Mouse (Mus musculus) right cerebral cortex, adult 2 months (tissue): ENCODE measurements around the gene Fip1l1.
A peak's percentile ranks its signal among the peaks of the same experiment; 100 is the strongest.

Experiments
- DNase-seq, 2 experiments: peaks; one replicate each; pipeline ENCODE4 v3.0.0; 2021 to 2022; ENCODE audit warnings: low spot score in 2 of 2

The Fip1l1 gene

DNA sequence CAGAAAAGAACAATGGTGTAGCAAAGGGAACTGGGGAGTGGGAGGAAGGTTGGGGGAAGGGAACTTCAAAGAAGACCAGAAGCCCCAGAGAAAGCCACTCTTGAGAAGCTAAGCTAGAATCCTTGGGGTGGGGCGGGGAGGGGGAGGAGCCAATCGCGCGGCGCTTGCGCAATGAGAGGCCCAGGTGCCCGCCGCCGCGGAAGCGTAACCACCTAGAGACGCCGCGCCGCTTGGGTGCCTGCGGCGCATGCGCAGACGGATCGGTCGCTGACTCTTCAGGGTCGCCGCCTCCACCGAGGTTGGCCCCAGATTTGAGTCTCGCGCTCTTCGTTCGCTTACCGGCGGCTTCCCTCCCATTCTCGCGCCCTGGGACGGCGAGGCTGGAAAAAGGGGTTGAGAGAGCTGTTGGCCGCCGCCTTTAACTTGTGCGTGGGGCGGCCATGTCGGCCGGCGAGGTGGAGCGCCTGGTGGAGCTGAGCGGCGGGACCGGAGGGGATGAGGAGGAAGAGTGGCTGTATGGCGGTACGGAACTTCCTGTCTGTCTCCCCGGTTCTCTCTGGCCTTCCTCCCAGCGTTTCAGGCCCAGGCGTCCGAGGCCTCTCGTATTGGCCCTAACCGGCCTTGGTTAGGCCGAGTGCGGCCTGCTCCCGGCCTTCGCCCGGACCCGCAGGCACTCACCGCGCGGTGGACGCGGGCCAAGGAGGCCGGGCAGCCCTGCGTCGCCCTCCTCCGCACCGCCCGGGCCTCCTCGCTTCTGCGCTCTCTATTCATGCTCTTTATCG lies at the start of gene Fip1l1:
TSS of gene Fip1l1 (plus strand) at position 210 of the 782 bp plus-strand sequence.
- peak; percentile 87 to 92 for DNase-seq

DNA sequence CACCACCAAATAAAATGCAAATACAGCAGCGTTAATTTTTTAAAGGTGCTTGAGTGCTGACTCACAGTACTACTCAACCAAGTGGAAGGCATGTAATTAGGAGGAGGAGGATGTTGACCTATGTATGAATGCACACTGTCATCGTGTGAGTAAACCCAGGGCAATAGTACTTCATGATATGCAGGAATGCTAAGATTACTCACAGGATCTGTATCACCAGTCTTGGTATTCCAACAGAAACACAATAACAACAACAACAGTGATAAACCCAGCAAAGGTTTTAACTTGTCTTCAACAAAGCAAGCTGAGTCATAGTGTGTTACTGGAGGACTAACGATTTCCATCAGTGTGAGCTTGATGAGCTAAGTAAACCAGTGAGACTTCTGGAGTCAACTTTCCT lies 42.5 kb upstream of the Fip1l1 start:
- no peak for DNase-seq

DNA sequence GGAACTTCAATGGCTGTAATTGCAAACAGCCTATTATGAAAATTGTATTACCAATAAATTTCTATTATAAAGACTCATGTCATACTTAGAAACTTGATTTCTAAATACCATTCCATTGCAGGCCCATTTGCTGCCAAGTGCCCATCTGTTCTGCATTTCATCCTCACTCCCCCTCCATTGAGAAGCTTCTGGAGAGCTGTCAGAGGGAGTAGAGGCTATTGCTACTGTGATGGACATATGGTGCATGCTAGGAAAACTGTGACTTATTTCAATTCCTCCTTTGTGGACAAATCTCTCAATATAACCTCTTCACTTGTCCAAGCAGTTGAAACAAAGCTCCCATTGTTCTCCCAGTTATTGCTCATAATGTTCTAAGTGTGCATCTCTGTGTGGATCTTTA lies 23.6 kb upstream of the Fip1l1 start:
- DNase-seq, result peak; percentile 13

DNA sequence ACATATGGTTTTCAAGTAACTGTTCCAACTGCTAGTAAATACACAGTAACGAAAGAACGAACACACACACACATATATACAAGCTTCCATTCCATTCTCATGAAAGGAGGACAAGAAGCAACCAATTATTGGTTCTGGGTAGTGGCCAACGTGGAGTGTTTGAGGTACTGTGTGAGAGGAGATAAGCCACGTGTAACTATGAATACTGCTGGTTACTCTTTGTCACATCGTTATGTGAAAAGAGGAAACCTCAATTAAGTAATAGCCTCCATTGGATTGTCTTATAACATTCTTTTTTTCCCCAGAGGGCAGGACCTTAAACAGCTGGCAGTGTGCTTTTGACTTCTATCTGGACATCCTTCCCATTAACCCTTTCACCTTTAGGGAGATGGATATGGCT lies 8.2 kb upstream of the Fip1l1 start:
- DNase-seq, result no peak

DNA sequence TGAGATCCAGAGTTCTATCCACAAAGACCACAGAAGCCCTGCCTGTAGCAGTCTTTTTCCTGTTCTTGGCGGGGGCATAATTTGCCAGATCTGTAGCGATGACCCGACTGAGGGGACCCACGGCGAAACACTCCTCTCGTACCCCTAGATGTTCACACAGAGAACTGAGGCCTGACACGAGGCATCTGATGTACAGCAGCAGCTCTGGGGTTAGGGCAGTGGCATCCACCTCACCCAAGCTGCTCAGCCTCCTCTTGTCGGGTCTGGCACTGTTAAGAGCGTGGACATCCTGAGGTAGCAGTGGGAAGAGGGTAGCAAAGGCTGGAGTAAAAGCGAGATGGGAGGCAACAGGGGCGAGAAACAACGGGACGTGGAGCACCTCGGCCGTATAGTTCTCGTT lies 4.5 kb upstream of the Fip1l1 start:
- DNase-seq, result no peak

DNA sequence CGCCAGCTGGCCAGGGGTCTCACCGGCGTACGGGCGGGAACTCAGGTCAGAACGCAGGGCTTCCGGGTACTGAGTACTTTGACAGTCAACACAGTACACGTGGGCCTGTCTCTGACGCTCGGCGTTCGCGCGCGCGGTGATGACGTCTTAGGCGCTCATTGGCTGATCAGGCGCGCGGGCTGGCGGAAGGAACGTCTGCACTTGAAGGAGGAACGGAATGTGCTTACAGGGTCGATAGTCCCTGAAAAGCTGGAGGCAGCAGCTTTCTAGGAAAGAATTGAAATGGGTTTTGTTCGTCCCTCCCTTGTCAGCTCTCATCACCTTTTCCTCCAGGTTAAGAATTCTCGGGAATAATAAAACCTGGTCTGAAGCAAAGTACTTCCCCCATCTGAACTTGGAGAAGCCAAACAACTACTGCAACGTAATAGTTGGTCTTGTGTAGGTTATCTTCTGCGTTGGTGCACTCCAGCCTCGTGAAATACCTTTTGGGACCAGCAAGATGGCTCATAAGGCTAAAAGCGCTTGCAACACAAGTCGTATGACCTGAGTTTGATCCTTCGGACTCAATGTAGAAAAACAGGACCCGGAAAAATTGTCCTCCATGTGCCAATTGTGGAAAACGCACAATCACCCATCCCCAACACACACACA lies 3.5 kb upstream of the Fip1l1 start, which contains the start of gene Scfd2:
TSS of gene Scfd2 (minus strand) at position 130 of the 651 bp plus-strand sequence.
- peak; percentile 99 for DNase-seq

DNA sequence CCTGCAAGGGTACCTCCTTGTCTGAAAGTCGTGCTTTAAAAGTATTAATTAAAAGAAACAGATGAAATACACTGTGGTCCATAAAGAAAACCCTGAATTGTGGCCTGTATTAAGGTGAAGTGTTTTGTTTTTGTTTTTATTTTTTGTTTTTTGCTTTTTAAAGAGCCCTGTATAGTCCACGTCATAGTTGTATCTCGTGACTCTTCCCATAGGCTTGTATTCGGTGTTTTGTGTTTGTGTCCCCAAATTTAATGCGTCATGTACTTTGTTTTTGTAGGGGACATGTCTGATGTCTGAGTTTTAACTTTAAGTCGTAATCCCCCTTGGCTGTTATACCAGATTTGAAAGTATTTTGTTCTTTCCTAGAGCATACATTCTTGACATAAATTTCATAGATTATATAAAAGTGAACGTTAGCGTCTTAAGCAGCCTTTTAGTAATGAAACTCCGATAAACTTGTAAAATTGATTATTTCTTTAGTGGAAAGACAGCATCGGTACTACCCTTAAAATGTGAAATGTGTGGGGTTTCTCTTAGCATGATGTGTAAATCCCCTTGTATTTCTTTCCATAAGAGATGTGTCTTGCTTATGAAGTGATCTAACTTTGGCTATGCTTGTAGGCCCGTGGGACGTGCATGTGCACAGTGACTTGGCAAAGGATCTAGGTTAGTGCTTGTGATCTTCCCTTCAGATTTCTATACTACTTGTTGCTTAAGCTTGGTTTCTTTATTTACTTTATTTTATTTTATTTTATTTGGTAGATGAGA lies 1.1 kb downstream of the Fip1l1 start:
- DNase-seq, result no peak

DNA sequence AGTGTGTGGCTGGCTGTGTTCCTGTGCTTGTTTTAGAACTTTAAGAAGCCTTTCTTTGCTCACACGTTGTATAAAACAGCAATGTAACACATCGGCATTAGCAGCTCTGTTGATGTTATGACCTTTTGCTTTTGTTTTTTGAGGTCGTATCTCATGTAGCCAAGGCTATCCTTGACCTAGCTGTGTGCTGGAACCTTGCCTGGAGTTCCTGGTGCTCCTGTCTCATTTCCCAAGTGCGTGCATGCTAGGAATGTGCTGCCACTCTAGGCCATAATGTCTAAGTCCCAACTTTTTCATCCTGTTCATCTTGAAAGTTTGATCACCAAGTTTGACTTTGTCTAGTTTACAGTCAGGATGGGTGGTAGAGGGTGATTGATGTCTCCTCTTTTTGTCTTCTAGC lies 10.4 kb downstream of the Fip1l1 start:
- DNase-seq, result no peak

DNA sequence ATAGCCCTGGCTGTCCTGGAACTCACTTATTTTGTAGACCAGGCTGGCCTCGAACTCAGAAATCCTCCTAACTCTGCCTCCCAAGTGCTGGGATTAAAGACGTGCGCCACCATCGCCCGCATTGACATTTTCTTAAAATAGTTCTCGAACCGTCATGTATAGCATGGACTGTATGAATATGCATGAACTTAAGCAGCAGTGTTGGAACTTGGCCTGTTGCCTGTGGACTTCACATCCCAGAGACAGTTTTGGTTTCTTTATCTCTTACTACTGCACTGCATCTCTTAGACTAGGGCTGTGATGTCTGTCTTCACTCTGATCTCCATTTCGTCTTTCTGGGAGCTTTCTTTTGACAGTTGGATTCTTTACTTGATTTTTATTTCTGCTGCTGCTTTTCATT lies 14.3 kb downstream of the Fip1l1 start:
- peak; percentile 13 to 26 for DNase-seq

DNA sequence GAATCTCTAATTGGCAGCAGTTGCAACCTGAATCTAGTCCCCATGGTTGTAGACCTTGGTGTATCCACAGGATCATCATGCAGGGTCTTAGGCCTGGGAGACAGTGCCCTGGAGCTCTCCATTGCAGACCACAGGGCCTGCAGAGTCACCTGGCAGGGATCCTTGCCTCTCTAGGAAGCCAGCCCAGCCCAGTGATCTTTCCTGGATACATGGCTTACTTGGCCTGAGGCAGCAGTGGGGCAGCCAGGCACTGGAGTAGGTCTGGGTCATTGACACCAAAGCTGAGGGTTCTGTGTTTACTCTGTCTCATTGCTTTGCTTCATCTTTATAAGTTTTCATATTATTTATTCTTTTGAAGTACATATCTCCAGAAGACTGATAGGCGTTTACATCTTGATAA lies 25.9 kb downstream of the Fip1l1 start:
- no peak for DNase-seq

DNA sequence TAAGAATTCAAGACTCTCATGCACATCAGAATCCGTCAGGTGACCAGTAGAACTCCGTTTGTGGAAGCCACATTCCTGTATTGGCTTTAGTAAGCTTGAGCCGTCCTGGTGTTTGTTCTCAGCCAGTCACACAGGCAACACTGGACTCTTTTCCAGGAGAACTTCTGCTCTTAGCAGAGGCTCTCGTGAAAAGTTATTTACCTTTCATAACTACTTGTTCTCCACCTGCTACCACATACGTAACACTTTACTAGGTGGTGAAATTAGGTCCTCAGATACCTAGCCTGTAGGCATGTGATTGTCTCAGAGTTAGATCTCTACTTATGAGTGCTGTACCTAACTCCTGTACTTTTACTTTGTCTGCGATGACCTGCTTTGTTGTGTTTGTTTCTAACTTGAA lies 36.5 kb downstream of the Fip1l1 start:
- DNase-seq, result no peak

DNA sequence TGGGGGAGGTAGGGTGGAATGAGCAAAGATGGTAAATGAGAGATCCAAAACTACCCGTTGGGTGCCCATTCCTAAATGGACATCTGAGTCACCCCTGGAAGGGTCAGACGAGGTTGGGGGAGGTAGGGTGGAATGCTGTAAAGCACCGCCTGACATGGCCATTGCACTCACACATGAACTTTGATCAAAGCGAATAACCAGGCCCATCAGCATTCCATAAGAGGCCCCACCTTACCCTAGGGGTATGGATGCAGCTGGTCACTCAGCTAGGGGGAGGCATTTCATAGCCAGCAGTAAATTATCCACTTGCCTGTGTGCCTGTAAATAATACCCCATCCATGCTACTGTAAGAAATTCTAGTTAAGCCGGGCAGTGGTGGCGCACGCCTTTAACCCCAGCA lies 53.9 kb downstream of the Fip1l1 start:
- no peak for DNase-seq

DNA sequence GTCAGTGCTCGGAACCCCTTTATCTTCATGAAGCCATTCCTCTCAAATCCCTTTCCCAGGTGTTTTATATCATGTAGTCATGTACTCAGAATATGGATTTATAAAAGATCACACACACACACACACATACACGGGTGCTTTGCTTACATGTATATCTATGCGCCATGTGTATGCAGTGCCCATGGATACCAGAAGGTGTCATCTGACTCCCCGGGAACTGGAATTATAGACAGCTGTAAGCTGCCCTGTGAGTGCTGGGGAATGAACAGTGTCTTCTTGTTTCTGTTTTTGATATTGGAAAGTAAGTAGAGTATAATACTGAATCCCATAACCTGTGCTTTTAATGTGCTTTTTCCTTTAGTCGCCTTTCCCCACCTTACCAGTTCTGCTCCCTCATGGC lies 56.2 kb downstream of the Fip1l1 start:
- no peak for DNase-seq

DNA sequence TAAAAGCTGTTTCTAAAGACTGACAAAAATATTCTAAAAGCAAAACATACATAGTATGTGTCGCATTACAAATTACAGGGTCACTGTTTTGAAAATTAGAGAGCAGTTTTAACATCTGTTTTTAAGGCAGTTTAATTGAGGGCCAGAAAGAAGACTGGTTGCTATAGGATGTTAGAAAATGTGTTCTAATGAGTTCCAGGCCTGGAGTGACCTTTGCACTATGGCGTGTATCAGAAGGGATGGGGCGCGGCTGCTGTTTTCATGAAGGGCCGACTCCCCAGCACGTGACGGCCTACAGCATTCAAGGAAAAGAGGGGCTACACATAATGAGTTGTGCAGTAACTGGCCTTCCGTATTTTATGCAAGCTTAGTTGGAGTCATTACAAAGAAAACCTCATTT lies 57.9 kb downstream of the Fip1l1 start:
- no peak for DNase-seq

DNA sequence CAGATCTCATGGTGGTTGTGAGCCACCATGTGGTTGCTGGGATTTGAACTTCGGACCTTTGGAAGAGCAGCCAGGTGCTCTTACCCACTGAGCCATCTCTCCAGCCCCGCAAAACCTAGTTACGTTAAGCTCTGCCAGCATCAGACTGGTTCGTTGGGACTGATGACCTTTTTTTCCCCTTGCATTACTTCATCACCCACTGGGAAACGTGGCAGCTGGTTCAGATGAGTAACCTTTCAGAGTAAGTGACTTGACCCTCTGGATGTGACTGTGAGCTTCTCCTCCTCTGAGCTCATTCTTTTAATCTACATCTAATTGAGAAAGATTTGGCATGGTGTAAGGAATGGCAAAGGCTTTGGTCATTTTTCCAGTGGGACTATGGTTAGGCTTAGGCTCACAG lies 64.8 kb downstream of the Fip1l1 start:
- no peak for DNase-seq

DNA sequence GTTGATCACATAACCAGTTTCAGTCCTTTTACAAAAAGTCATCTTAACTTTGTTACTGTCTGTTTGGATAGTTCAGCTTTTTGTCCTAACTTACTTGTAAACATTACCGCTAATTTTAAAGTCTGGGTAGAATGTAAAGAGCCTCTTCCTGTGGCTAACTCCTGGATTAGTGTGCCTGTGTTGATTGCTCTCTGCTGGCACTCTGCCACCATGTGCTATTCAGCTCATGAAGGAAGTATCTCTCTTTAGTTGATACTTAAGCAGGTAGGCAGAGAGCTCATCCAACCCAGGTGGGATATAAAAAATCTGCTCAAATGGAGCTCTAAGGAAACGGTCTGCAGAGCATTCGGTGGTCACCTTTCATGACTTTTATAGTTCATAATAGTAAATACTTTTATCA lies 65.9 kb downstream of the Fip1l1 start:
- DNase-seq, result no peak

DNA sequence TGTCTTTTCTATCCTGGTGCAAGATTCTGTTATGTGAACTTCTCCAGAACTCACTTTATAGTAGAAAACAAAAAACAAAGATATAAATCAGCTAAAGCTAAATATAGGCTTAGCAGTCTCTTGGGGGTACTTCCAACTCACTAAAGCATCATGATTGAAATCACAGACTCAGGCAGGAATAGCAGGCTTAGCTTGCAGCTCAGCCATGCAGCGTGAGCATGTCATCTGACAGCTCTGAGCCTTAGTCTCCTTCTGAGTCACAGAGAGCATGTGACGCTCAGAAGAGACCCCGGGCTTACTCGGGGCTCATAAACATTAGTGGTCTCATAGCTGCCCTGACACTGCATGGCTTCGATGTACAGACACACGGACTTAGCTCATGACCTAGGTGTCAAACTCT lies 66.7 kb downstream of the Fip1l1 start:
- no peak for DNase-seq

DNA sequence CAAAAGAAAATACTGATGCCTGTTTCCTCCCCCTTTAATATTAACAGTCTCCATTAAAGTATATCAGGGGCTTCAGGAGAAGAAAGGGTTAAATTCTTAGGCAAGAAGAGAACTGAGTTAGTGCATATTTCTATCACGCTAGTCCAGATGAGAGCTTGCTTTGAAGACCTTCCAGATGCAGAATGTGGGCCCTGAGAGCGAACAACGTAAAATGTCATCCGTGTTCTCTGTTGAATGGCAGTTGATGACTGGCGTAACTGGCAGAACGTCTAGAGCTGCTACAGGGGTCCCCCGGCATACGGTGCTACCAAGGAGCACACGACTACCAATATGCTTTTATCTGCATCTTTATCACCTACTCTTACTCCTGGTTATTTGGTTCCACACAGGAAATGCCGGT lies 67.1 kb downstream of the Fip1l1 start:
- DNase-seq, result no peak

DNA sequence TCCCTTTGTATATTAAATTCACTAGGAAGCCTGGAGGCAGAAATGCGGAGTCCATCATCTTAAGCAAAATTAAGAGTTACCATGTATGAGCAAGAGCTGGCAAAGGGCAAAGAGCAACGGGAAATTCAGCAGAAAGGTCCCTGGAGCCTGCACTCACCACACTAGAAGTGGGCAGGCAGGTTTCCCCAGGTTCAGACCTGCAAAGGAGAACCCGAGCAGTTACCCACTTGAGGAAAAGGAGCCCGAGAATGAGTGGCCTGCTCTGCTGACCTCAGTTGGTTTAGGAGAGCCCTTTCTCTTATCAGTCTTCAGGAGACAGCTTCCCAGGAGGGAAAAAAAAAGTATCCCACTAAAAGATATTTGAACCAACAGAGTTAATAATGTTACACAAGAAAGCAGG lies 68.1 kb downstream of the Fip1l1 start:
- DNase-seq, result no peak

DNA sequence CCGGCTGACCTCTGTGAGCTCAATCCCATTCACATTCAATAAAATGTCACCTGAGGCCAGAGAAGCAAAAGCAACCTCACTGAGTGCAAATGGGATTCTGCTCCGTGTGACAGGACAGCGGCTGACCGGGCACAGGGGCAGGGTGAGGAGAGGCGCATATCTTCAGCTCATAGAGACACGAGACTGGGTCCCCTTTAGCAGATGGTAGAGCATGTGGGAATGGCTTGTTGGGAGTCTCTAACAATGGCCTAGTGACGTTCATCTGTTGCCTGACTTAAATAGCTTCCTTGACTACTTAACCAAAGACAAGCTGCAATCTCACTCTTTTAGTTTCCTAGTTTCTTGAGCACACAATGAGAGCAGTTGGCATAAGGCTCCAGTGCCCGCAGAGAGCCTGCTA lies 71.0 kb downstream of the Fip1l1 start:
- DNase-seq, result no peak

DNA sequence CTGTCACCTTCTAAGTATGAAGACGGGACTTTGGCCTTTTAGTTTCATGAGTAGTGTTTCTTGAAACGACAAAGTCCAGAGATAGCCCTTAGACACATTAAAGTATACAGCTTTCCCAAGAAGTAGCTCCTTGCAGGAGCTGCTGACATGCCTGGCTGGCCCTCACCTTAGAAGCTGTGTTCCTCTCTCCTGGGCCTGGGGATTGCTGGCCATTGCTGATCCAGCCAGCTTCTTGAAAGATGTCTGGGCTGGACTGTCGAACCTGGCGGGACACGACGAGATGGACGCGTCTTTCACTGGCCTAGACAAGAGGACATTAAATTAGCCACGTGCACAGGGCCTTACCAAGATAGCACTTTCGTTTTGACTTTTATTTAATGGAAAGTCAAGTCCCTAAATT lies 75.3 kb downstream of the Fip1l1 start:
- DNase-seq, result no peak

DNA sequence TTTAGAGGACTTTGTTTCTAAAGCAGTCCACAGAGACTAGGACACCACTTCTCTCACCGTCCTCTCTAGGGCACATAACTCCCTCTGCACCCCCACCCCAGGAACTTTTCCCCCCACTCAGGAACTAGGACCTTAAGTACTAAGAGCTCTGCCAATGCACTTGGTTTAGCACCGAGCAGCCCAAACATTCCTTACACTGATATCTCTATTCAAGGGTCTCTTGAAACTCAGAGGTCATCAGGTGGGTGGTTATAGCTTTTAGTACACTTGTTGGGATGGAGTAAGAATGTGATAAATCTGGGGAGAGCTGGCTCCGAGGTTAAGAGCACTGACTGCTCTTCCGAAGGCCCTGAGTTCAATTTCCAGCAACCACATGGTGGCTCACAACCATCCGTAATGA lies 77.5 kb downstream of the Fip1l1 start:
- no peak for DNase-seq
